Mouse (Mus musculus): ENCODE measurements at regions not wholly inside any gene's neighbourhood (a gene's known extent, or its start where the extent isn't known, plus 50 kb on each side); places are given as distances from the start of the nearest gene placed in this dataset.

DNA sequence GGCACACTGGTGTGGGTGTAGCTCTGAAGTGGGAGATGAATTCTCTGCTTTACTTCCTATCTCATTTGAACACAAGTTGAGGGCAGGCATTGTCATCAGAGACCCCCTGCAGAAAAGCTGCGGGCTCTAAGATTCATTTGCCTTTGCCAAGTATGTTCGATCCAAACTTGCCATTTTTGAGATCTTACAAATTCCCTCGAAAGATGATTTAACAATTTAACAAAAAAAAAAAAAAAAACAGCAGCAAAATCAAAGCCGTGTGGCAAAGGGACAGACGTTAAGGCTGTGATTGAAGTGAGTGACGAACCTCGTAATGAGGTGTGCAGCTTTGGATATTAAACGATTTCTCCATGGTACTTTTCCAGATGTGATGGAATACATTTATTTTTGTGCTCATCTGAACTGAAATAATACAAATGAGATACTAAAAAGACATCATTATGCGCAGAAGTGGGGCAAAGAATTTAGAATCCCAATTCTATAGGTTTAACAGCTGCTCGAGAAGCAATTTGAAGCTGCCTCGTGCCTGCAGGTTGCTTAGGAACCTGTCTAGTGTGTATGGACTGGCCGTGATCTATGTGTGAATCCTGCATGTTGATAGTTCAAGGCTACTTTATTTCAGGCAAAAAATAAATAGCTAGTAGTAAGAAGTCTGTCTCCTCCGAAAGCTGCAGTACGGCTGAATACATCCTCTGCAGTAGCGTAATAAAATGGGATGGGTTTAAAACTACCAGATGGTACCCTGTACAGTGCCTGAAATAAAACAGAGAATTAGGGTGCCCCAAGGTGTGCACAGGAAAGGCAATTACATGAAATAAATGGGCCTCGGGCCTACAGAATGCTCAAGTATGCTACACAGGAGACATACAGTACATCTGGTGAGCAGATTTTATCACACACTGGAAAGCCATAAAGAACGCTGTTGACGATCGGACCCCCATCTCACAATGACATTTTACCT, 393.0 kb upstream of the Hnrnpa3 start:
- TF ChIP-seq ETS1 (IDR thresholded peaks at IDR 0.05; ENCODE audit: low read depth, low read length) (no peak), HCFC1 (IDR thresholded peaks at IDR 0.05; ENCODE audit: low read depth, low read length) (no peak), MYC (IDR thresholded peaks at IDR 0.05; ENCODE audit: low read depth, low read length) (no peak), CTCF (IDR thresholded peaks at IDR 0.05 in 2 of 3, conservative IDR thresholded peaks at IDR 0.05 in 1 of 3; ENCODE audit: control insufficient read depth in 1 of 3, insufficient read depth in 1 of 3, low read depth in 2 of 3, low read length in 3 of 3, poor library complexity in 1 of 3, severe bottlenecking in 1 of 3) (no peak), E2F4 (IDR thresholded peaks at IDR 0.05; ENCODE audit: borderline replicate concordance, low read depth, low read length) (no peak), MXI1 (IDR thresholded peaks at IDR 0.05; ENCODE audit: low read depth, low read length) (no peak)

All from MEL (cell line).